Mouse (Mus musculus) cerebral cortex, adult 2 months (tissue): Measurements from ENCODE around the gene Parp16.

ENCODE experiments used
- WGBS: fragments of 180-500 bp; shearing (Covaris S2); methylation state at CpG from one replicate; pipeline ENCODE4 v1.1.7; 2018; 5-methylcytosine and 5-hydroxymethylcytosine counted together

Parp16 gene

DNA sequence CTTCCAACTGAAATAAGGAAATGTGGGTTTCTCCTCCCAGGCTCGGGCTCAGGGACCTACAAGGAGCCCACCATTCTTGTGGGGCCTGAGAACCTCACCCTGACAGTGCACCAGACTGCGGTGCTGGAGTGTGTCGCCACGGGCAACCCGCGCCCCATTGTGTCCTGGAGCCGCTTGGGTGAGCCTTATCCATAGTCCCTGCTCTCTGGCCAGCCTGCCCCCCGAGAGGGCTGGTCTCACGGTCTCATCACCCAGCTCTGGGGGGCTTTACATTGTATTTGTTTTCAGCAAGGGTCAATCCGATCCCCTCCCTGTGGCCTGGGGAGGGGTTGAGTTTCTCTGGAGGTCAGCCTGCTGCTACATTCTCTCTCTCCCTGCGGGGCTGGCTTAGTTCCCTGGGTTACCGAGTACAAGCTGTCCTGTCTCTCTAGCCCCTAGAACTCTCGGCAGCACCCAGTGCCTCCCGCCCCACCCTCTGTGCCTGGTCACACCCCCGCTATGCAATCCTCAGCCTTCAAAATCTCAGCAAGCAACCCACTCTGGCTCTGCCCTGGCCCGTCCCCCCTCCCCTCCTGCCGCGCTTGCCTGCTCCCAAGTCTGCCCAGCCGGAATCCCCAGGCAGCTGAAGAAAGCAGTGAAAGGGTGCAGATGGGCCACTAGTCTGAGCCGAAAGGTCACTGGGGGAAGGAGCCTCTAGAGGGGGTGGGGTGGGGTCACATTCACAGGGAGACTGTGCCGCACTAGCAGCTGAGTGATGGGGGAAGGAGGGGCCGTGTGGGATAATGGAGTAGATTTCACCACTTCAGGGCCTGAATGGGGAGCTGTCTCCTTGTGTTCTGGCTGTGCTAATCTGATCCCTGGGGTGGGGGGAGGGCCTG lies 16.6 kb upstream of the Parp16 start:
- WGBS, result 51% methylated on average over 22 of the region's 22 CpGs

DNA sequence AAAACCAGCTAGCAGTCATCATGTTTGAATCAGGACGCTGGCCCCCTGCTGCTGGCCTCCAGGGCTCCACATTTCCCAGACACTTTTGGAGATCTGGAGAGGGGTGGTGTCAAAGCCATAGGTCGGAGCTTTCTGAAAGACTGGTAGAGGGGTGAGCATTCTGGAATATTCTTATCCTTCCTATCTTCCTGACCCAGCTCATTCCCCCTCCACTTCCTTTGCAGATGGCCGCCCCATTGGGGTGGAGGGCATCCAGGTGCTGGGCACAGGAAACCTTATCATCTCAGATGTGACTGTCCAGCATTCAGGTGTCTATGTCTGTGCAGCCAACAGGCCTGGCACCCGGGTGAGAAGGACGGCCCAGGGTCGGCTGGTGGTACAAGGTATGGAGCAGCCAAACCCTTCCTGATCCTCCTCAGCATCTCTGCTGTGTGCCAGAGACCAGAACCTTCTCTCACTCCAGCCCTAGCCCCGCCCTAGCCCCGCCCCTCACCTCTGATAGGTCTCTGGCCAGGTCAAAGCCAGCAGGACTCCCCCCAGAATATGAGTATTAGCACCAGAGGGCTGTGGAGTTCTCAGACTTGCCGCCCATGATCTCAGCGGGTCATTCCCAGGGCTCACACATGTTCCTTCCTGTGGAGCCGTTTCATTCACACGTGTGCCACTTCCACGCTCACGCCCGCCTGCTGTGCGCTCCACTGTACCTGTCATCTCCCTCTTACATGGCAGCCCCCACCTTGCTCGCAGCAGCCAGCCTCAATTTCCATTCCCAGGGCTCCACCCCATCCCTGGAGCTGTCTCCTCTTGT lies 15.1 kb upstream of the Parp16 start:
- WGBS, result 75% methylated on average over 17 of the region's 17 CpGs

- 4% methylated on average over 3 of the region's 3 CpGs for WGBS
Observed at GRCm38 (mm10) chr9:65188599-65188998, 6.6 kb upstream of the Parp16 start.

GRCm38 (mm10) chr9:65190306-65190705 lies 4.8 kb upstream of the Parp16 start:
- WGBS, result 83% methylated on average over 7 of the region's 7 CpGs

GRCm38 (mm10) chr9:65191389-65191754 lies 3.8 kb upstream of the Parp16 start:
- 87% methylated on average over 2 of the region's 2 CpGs for WGBS

GRCm38 (mm10) chr9:65191755-65192469 lies 3.2 kb upstream of the Parp16 start:
- 70% methylated on average over 8 of the region's 8 CpGs for WGBS

DNA sequence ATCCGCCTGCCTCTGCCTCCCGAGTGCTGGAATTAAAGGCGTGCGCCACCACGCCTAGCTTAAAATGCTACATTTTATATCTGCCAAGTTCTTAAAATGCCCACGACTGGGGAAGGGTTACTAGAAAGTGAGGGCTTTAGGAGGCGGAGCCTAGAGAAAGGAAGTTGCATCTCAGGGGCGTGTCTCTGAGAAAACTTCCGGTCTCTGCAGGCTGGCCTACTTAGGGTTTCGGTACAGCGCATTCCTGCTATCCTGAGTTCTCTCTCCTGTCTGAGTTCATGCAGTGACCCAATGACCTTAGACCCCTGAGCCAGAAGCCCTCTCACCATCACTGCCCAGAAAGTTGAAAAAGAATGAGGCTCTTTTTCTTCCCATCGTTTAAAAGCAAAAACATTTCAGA lies 1.9 kb upstream of the Parp16 start:
- WGBS, result 72% methylated on average over 12 of the region's 12 CpGs

DNA sequence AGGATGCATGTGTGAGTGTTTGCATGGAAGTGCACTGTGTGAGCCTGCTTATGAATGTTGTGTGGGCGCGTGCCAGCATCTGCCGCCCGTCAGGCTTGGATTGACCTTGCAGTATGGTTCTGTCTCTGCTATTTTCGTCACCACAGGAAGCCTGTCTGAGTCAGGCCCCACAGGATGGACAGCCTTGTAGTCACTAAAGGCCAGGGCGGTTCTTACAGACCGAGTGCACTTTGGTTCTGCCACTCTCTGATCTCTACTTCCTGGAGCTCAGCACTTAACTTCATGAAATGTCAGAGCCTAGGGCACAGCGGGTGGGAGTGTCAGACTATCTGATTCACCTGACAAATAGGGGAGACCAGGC lies 448 bp downstream of the Parp16 start:
- WGBS, result 41% methylated on average over 8 of the region's 8 CpGs

GRCm38 (mm10) chr9:65195982-65196737 lies 1.0 kb downstream of the Parp16 start:
- 18% methylated on average over 9 of the region's 9 CpGs for WGBS

DNA sequence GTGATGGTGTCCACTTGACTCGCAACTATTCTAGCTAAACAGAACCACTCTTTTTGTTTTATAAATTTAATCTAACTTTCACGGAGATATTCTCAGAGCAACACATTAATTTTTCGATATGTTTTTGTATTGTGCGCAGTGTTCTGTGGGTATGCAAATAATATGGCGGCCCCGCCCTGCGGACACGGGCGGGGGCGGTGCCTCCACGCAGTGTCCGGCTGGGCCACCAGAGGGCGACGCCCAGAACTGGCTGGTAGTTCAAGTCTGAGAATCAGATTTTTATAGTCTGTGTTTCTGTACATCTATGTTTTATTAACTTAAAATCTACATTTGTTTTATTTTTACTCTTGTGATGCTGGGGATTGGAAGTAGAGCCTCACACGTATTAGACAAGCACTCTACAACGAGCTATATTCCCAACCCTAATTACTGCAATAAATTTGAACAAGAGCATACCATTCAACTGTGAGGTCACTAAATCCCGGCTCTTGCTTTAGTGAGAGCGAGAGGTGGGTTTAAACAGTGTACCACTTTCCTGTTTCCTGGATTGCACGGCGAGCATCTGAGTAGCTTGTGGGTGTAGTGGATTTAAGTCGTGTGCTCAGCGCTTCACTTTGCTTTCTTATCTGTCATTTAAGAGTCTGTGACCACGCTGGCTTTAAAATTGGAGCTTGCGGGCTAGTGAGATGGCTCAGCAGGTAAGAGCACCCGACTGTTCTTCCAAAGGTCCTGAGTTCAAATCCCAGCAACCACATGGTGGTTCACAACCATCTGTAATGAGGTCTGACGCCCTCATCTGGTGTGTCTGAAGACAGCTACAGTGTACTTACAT lies 1.8 kb downstream of the Parp16 start:
- WGBS, result 13% methylated on average over 26 of the region's 26 CpGs

DNA sequence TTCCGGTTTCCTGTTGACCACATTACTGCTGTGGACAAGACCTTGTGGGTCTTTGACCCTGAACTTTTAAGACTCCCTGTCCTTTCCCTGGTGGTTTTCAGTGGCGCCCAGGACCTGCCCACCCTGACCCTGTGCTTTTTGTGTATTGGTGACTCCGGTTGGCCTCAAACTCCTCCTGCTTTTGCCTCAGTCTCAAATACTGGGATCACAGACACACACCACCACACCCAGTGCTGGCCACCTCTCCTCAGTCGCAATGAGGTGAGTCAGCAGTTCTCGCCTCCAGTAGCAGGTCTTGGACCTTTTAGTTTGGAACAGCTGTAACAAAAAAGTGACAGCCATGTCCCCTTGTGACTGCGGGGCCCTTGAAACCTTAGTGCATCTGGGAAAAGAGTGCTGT lies 2.7 kb downstream of the Parp16 start:
- 88% methylated on average over 6 of the region's 6 CpGs for WGBS

- WGBS, result 69% methylated on average over 7 of the region's 7 CpGs
Observed at GRCm38 (mm10) chr9:65199723-65200122, 4.6 kb downstream of the Parp16 start.

DNA sequence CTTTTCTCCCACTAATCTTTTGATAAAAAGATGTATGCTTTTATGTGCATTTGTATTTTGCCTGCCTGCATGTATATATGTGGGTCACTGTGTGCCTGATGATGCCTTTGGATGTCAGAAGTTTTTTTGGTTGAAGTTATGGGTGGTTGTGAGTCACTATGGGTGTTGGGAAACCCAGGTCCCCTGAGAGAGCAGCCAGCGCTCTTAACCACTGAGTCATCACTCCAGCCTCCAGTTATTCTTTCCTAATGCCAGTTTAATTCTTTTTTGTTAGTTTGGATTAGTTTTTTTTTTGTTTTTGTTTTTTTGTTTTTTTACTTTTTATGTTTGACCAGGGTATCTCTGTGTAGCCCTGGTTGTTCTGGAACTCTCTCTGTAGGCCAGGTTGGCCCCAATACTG lies 5.5 kb downstream of the Parp16 start:
- 48% methylated on average over 1 of the region's 1 CpGs for WGBS

- WGBS, result 27% methylated on average over 3 of the region's 3 CpGs
Observed at GRCm38 (mm10) chr9:65201021-65201380, 5.8 kb downstream of the Parp16 start.

GRCm38 (mm10) chr9:65201381-65202164 lies 6.4 kb downstream of the Parp16 start:
- 1% methylated on average over 18 of the region's 18 CpGs for WGBS

GRCm38 (mm10) chr9:65202165-65202754 lies 7.1 kb downstream of the Parp16 start:
- WGBS, result 13% methylated on average over 11 of the region's 11 CpGs

GRCm38 (mm10) chr9:65205049-65205815 lies 10.1 kb downstream of the Parp16 start:
- WGBS, result 72% methylated on average over 11 of the region's 11 CpGs

GRCm38 (mm10) chr9:65207041-65207815 lies 12.1 kb downstream of the Parp16 start:
- WGBS, result 97% methylated on average over 9 of the region's 9 CpGs
